Mouse (Mus musculus) heart, postnatal 0 days (tissue): ENCODE data around the gene Prss23.

Source experiments
- CTCF ChIP-seq: IDR thresholded peaks from 2 replicates; pipeline ENCODE4 v1.5.1; 2016; ENCODE audit warnings: antibody characterized with exemption, control low read depth, low read depth
- EP300 ChIP-seq: IDR thresholded peaks from 2 replicates; pipeline ENCODE4 v1.6.1; 2016; ENCODE audit warnings: antibody characterized with exemption, low read depth

- no peak for TF ChIP-seq CTCF
- TF ChIP-seq EP300 = no peak
Measured at GRCm38 (mm10) chr7:89564569-89564968, 37.6 kb upstream of the Prss23 start.
